ENCODE assay signal across 10 mouse cellular contexts in the genomic region with DNA sequence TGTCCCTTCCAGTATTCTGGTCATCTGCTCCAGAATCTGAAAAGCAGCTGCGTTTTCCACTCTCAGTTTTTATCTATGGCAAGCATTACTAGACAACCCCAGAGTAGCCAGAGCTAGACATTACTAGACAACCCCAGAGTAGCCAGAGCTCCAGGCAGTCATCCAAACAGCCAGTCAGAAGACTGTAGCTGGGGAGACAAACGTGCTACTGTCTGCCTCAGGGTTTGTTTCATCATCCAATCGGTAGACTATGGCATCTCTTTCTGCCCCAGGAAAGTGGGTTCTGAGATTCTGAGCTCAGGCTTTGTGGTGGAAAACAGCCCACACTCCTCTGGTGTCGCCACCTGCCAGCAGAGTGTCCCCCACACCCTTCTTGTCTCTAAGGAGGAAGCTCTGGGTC. TPM values are rescaled to one million over a fixed set of nuclear protein-coding genes. Genes with fewer than 3 reads are reported as not detected.
DNase-seq lines count a peak whose midpoint lies in the region; ATAC-seq lines count a peak whose summit lies in the region.
"Had no signal": no experiment of that assay in that cellular context is flagged by ENCODE, and none has a peak within 500 bp of the region (broad histone marks: within the 10 kb centered on the region; RNA-seq: fewer than 3 reads in every experiment).

No protein-coding gene starts in this region.

- peak; percentile 81 for ATAC-seq in common myeloid progenitor, adult 5-6 weeks (replicated peaks; ENCODE audit: low read depth, poor library complexity, severe bottlenecking)
- no peak for ATAC-seq in intestine, embryonic 15.5 days
- ATAC-seq in monocyte, adult 5-6 weeks (replicated peaks; ENCODE audit: insufficient number of reproducible peaks, low FRiP score, low TSS enrichment, poor library complexity, severe bottlenecking) = peak; percentile 49

- no peaks in the 10 kb centered on the region for H3K9me3 ChIP-seq in intestine, embryonic 15.5 days

- H3K36me3 ChIP-seq in intestine, embryonic 15.5 days = no peaks in the 10 kb centered on the region

- H3K27ac ChIP-seq in intestine, embryonic 15.5 days = no peak overlapping the region

- intact Hi-C loops in left cerebral cortex, postnatal 14 days (cut with DNase I) = loop anchor here (5.0 kb wide), 1 partner anchor 350 kb away; no protein-coding TSS in a partner anchor

- WGBS in intestine, embryonic 15.5 days = 34% methylated on average over 4 of the region's 4 CpGs

- peak overlapping the region; percentile 12; the same call in 1 of the 2 replicates for H3K4me2 ChIP-seq in intestine, embryonic 15.5 days (replicated peaks)

- peak; percentile 81 for DNase-seq in layer of hippocampus, adult 11-12 months (ENCODE audit: low spot score)
- no peak for DNase-seq in layer of hippocampus, adult 9-10 months (ENCODE audit: low spot score)
- peak; percentile 26 to 60 for DNase-seq in gastrocnemius, postnatal 4 days (ENCODE audit: low spot score in 2 of 2)
- DNase-seq in left cerebral cortex, postnatal 14 days (ENCODE audit: low spot score in 2 of 2) = peak; percentile 62 to 84
- DNase-seq in telencephalon, adult 2 months (ENCODE audit: low read depth, low spot score) = peak; percentile 81

- H3K4me3 ChIP-seq in intestine, embryonic 15.5 days (replicated peaks) = no peak overlapping the region

- H3K4me1 ChIP-seq in intestine, embryonic 15.5 days (replicated peaks) = no peaks in the 10 kb centered on the region

- H3K9ac ChIP-seq in intestine, embryonic 15.5 days = no peak overlapping the region

- no peaks in the 10 kb centered on the region for H3K27me3 ChIP-seq in intestine, embryonic 15.5 days (replicated peaks)

RNA-seq across cellular contexts. Expression of a gene that starts 23.3 kb away (rescaled TPM):
- total RNA-seq in common myeloid progenitor, adult 5-6 weeks (2017) = 0.05 TPM in 1 of 2 replicates, not detected in the other
- not detected for total RNA-seq in gastrocnemius, postnatal 4 days (2021)
- not detected in 2 replicates for polyA plus RNA-seq in intestine, embryonic 15.5 days (2015; fragmentation: Nextera tagmentation; extraction: Ambion mirVana)
- not detected for total RNA-seq in left cerebral cortex, postnatal 14 days (2021)
- total RNA-seq in monocyte, adult 5-6 weeks (2017) = not detected in 3 replicates
- total RNA-seq: layer of hippocampus, postnatal 25 days had no signal
- polyA plus RNA-seq: C2C12 had no signal

RNA-seq across cellular contexts. Expression of a gene that starts 33.4 kb away (rescaled TPM):
- total RNA-seq in common myeloid progenitor, adult 5-6 weeks (2017) = not detected in 2 replicates
- total RNA-seq in gastrocnemius, postnatal 4 days (2021) = not detected
- not detected in 2 replicates for polyA plus RNA-seq in intestine, embryonic 15.5 days (2015; fragmentation: Nextera tagmentation; extraction: Ambion mirVana)
- total RNA-seq in left cerebral cortex, postnatal 14 days (2021) = not detected
- total RNA-seq in monocyte, adult 5-6 weeks (2017) = not detected in 3 replicates
- total RNA-seq: layer of hippocampus, postnatal 25 days had no signal
- polyA plus RNA-seq: C2C12 had no signal

RNA-seq across cellular contexts. Expression of a gene that starts 45.0 kb away (rescaled TPM):
- total RNA-seq in common myeloid progenitor, adult 5-6 weeks (2017) = not detected in 2 replicates
- not detected for total RNA-seq in gastrocnemius, postnatal 4 days (2021)
- polyA plus RNA-seq in intestine, embryonic 15.5 days (2015; fragmentation: Nextera tagmentation; extraction: Ambion mirVana) = not detected in 2 replicates
- not detected for total RNA-seq in left cerebral cortex, postnatal 14 days (2021)
- total RNA-seq in monocyte, adult 5-6 weeks (2017) = not detected in 3 replicates
- total RNA-seq: layer of hippocampus, postnatal 25 days had no signal
- polyA plus RNA-seq: C2C12 had no signal

RNA-seq across cellular contexts. Expression of a gene that starts 54.0 kb away (rescaled TPM):
- total RNA-seq in common myeloid progenitor, adult 5-6 weeks (2017) = not detected in 2 replicates
- not detected for total RNA-seq in gastrocnemius, postnatal 4 days (2021)
- polyA plus RNA-seq in intestine, embryonic 15.5 days (2015; fragmentation: Nextera tagmentation; extraction: Ambion mirVana) = not detected in 2 replicates
- total RNA-seq in left cerebral cortex, postnatal 14 days (2021) = 1 to 10 TPM in 1 of 2 experiments, under 1 TPM in 1; 0.77 to 1.4 TPM
- not detected in 3 replicates for total RNA-seq in monocyte, adult 5-6 weeks (2017)
